Mouse (Mus musculus): ENCODE measurements around the gene Agmat.

Gene Agmat

DNA sequence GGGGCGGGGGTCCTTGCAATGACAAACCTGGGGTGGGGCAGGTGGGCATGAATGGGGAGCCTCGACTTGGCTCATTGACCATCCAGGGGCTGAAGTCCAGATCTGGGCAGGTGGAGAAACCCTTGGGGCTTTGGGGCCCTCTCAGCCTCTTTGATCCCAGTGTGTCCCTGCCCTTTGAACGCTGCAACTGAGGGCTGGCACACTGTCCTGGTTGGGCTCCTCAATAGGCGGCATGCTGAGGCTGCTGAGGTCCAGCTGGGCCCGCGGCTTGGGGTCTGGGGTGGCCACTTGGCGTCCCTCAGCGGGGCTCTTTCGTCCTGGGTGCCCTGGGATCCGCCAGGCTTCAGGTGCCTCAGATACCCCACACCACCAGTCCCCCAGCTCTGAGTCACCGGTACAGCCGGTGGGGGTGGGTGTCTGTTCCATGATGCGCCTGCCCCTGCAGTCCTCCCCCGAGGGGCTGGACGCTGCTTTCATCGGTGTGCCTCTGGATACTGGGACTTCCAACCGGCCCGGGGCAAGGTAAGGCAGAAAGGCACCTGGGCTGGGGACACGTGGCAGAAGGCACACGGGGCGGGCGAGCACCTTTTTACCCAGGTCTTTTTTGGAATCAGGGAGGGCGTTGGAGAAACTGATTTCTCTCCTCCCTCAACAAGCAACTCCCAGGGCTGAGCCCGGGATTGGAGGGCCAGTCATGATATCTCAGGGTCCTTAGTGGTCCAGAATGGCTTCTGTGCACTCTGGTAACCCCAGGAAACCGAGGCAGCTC is at the start of gene Agmat:
TSS of gene Agmat (plus strand) at position 95 of the 769 bp plus-strand sequence.
- DNase-seq (ENCODE audit: low spot score in 2 of 2) = no peak

DNA sequence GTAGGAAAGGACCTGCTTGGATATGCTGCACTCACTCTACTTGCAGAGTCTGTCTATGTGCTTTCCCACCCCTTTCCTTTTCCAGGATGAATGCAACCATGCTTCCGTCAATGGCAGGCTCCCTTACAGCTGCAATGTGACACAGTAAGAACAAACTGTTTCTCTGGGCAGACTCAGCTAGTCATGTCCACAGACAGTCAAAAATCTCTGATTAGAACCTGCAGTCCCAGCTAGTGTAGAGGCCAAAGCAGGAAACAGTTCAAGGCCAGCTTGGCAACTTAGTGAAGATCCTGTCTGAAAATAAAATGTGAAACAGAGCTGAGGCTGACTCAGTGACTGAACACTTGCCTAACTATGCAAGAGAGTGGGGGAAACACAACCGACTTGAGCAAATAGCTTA is 41.8 kb upstream of the Agmat start:
- DNase-seq (ENCODE audit: low spot score in 2 of 2) = no peak

DNA sequence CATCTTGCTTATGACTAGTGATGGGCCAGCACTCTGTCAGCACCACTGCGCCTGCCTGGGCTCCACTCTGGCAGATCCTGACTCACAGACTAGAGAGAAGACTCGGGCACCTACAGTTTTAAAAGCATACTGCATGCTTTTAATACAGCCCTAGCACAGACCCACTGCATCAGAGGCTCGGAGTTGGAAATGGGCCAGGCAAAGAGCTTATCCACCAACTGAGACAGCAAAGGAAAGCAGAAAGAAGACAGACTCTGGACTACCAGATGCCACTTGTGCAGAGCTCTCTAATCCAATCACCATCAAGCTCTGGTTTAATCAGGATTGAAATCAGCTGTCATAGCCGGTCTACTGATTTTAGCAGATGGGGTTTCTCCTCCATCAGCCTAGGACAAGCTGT is 41.1 kb upstream of the Agmat start:
- DNase-seq (ENCODE audit: low spot score in 2 of 2) = no peak

DNA sequence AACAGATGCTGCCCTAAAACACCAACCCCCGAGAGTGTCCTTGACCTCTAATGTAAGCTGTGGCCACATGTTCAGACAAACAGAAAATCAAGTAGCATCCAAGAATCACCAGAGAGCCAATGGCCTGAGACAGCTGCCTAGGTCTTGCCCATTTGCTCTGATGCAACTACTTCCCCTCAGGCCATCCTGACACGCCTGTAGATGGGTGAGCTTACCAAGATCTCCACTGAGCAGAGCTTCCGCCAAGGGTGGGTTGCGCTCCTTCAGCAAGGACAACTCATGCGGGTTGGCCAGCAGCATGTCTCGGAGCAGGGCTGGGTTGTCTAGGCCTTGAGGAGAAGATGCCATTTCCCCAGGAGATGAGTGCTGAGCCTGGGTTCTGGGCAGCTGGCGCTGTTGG is 38.5 kb upstream of the Agmat start:
- no peak for DNase-seq (ENCODE audit: low spot score in 2 of 2)

DNA sequence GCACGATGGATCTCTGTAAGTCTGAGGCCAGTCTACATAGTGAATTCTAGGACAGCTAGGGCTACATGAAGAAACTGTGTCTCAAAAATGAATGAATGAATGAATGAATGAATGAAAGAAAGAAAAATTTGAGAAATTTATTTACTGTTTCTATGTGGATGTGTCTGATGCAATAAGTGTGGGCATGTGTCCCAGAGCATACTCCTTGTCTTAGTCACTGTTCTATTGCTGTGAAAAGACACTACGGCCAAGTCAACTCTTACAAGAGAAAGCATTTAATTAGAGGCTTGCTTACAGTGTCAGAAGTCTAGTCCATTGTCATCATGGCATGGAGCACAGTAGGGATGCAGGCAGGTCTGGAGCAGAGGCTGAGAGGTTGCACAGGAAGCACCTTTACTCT is 37.5 kb upstream of the Agmat start:
- DNase-seq (ENCODE audit: low spot score in 2 of 2) = no peak

DNA sequence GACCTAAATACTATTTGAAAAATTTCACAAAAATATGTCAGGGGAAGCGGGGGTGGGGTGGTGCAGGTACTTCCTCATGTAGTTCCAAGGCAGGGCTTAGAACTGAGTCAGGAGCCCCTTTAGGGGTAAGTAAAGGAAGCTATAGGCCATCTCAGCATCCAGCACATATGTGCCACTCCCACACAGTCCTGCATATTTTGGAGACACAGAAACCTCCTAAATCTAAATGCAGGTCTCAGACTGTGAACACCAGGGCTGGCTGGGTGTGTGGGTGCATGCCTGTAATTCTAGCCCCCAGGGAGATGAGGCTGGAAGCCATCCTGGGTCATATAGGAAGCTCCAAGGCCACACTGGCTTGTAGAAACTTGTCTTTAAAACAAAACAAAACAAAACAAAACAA is 35.2 kb upstream of the Agmat start:
- no peak for DNase-seq (ENCODE audit: low spot score in 2 of 2)

DNA sequence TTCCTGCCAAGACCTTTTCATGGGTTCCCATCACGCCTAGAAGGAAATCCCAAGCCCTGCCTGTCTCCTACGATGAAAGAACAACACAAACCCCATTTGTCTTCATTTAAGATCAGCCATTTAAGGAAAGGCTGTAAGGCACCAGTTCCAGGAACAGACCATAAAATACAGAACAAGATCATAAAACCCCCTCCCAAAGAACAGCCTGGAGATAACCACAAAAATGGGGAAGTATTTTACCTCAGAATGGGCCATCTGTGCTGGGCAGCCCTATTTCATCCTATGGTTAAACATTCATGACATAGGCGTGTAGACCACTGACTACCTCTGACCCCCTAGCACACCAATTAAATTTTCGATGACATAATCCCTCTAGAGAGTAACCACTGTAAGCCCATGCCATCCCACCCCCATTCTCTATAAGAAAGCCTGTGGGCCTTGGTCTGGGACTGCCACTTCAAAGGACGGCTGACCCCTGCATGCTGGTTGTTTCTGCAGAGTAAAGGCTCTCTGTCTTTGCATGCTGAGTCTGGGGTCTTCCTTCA is 32.8 kb upstream of the Agmat start:
- DNase-seq (ENCODE audit: low spot score in 2 of 2) = no peak

DNA sequence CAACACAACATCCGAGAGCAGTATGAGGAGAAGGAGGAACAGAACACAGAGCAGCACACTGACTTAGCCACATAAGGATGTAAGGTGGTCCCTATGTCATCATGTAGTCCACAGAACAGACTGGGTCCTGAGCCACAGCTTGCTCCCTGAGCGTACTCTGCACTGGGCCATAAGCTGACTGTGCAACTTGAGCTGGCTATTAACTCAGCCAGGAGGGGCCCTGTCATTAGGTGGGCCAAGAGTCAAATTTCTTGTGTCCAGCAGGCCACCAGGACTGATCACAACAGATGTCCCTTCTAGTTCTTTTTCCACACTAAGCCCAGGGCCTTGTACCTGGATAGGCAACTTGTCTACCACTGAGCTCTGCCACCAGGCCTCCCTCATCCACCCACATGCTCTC is 31.4 kb upstream of the Agmat start:
- no peak for DNase-seq (ENCODE audit: low spot score in 2 of 2)

DNA sequence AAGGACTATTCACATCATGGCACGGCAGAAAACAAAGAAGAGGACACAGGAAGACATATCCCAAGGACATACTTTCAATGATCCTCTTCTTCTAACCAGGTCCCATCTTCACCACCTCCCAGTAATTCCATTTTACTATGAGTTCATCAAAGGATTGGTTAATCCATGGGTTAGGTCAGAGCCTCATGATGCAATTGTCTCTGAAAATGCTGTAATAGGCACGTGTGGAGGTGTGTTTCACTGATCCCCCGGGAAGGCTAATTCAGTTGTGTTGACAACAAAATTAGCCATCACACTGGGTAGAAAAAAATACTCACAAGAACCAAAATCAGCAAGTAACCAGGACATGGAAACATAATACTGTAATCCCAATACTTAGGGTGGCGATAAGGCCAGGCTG is 28.8 kb upstream of the Agmat start:
- DNase-seq (ENCODE audit: low spot score in 2 of 2) = no peak

DNA sequence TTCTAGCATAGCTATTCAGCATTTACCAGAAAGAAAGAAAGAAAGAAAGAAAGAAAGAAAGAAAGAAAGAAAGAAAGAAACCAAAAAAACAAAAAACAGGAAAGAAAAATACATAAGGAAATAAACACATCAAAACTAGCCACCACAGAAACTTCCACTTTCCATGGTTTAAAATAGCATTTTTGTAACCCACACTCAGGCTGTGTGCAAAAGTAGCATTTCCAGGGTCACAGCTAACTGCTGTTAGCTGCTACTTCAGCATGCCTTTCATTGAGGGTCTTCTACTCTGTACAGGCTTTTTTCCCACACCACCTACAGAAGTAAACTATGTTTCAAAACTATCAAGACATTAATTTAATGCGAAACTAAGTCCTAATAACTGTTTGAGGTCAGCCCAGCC is 27.2 kb upstream of the Agmat start:
- DNase-seq (ENCODE audit: low spot score in 2 of 2) = no peak

DNA sequence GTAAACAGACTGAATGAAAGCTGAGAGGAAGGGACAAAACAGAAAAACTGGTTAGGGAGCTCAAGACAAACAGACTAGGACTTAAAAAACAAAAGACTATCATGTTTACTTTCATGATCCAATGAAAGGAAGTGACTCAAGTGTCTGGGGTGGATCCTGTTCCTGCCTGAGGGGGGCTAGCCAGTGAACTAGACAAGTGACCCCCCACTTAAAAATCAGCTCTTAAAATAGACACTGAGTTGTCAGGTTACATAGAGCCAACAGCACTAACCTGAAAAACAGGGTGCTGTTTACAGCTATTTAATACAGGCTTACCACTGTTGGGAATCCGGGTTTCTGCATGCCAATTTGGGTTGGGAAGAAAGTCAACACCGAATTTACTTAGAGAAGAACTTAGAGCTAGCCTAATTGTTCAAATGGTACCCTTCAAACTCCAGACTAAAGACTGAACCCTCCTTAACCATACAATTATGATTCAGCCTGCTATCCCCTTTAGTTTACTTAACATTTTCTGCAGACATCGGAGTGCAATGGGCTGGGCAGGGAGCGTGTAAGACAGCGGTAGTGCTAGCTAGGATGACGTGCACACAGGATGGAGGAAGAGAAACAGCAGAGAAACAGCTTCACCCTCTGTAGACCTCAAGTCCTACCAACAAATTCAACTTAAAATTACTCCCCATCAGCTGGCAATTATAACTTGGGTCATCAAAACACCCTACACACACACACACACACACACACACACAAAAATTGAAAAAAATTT is 25.5 kb upstream of the Agmat start:
- DNase-seq (ENCODE audit: low spot score in 2 of 2) = no peak

DNA sequence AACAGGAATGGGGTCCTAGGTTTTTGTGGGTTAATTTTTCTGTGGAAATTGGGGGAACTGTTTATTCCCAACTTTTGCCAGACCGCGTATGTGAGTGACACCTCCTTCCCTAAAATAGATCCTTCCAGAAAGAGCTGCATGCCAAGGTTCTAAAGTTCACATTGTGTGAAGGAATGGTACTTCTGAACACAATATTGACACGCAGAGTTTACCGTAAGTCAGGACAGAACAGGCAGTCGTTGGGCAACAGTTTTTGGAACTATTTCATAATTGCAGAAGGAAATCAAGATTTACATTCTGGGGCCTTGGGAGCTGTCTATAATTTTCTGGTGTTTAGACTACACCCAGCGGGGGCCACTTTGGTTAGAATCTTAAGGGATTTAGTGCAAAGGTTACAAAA is 24.5 kb upstream of the Agmat start:
- DNase-seq (ENCODE audit: low spot score in 2 of 2) = no peak

DNA sequence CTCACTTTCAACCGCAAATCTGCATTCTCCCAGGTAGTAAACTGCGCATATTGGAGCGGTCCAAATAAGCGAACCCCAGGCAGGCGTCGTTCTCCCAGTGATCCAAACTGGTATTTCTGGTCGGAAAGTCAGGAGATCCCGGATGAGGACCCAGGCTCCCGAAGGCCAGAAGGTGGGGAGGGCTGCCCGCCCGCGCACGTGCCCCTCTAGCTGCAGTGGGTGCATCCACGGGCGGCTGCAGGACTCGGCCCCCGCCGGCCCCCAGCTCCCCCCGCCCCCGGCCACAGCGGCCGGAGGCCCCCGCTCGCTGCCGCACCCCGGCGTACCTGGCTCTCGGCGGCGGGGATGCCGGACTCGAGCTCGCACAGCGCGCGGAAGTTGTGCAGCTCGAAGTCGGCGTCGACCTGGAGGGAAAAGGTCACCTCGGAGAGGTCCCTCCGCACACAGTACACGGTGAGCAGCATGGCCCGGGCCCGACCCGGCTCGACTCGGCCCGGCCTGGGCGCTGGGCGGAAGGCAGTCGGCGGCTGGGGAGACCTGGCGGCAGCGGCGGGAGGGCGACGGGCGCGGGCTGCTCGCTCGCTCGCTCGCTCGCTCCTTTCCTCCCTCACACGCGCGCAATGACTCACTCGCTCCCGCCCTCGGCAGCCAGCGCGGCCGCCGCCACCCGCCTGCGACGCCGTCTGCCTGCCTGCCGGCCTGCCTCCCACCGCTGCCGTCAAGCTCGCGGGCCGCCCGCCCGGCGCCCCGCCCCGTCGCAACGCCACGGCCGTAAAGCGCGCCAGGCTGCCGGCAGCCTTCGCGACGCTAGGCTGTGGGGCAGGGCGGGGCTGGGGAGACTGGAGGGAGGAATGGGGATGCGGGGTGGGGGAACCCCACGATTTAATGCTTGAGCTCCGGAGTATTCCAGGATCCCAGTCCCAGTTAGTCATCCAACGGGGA is 23.5 kb upstream of the Agmat start, which contains the start of gene Ddi2:
TSS of gene Ddi2 (minus strand) at position 689 of the 942 bp plus-strand sequence.
- peak; percentile 85 to 91 for DNase-seq (ENCODE audit: low spot score in 2 of 2)

DNA sequence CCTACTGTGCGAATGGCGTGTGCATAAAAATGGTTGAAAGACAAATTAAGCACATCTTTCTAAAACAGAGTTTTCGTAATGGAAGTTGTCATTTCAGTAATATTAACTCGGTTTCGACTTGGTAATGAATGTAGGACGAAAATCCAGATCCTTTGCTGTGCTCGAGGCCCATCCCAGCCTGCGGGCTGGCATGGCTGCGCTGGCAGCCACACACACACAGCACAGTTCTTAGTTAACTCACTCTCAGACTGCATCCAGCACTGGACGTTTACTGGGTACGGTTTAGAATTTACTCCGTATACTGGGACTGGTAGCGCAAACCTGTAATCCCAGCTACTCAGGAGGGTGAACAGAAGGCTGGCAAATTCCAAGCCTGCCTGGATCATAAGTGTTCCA is 22.8 kb upstream of the Agmat start:
- no peak for DNase-seq (ENCODE audit: low spot score in 2 of 2)

DNA sequence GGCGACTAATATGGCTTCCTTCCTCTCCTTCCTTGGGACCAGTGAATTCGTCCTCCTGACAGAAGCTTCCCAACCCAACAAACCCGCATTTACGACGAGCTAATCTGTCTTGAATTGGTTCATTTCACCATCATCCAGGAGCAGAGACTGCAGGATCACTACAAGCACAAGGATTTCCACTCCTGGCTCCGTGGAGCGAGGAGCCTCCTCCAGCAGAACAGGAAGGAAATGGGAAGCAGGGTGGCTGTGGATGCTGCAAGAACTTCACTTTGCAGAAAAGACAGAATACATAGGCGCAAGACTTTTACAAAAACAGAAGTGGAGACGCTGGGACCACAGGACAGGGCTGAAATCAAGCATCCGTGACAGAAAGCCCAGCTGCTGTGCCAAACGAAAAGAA is 21.9 kb upstream of the Agmat start:
- DNase-seq (ENCODE audit: low spot score in 2 of 2) = no peak

DNA sequence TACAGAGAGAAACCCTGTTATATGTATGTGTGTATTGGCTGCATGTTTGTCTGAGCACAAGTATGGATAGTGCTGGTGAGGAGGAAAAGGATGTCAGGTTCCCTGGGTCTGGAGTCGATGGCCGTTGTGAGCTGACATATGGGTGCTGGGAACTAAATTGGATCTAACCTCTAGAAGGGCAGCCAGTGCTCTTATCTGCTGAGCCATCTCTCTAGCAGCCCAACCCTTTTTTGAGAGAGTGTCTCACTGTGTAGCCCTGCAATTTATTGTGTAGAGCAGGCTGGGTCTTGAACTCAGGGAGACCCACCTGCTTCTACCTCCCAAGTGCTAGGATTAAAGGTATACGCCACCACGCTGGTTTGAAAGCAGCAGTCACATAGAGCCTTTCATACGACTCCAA is 21.2 kb upstream of the Agmat start:
- DNase-seq (ENCODE audit: low spot score in 2 of 2) = no peak

DNA sequence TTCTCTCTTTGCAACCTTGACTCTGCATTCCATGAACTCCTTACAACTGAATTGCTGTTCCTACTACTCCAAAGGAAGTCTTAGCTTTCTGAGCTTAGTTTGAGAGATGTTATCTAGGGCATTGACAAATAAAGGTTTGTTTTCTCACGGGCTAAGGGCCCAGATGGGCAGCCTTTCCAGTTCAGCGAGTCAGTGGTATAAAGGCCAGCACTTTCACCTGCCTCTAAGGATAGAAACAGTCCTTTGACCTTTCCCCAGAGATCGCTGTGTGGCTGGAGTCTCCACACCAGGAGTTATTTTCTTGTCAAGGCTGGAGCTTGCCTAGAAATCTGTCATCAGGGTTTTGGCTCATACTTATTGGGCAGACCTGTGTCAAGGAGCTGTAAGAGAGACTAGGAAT is 20.7 kb upstream of the Agmat start:
- no peak for DNase-seq (ENCODE audit: low spot score in 2 of 2)

DNA sequence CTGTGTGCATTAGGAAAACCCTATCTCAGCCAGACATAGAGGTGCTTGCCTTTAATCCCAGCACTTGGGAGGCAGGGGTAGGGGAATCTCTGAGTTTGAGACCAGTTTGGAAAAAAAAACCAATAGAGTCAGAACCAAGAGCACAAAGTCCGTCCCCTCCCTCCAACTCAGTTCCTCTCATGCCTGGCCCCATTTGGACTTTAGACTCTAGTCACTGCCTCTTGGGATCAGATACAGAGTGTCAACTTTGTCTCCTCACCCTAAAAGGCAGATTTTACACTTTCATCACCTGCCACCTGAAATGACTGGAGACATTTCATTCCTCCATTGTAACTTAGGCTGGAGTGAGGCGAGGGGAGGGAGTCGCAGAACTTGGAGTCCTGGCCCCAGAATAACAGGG is 17.2 kb upstream of the Agmat start:
- DNase-seq (ENCODE audit: low spot score in 2 of 2) = no peak

DNA sequence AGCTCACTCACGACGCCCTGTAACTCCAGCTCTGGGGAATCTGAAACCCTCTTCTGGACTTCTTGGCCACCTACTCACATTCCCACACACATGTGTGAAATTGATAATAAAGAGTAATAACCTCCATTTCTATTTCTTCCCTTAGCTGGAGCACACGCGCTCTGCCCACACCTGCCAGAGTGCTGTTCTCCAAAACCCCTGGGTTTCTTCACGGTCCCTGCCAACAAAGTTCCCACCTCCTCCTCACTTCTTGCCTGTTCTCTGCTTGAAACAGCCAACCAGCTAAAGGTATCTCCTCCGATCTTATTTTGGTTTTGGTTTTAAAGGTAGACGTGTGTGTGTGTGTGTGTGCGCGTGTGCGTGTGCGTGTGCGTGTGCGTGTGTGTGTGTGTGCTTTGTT is 16.1 kb upstream of the Agmat start:
- DNase-seq (ENCODE audit: low spot score in 2 of 2) = no peak

DNA sequence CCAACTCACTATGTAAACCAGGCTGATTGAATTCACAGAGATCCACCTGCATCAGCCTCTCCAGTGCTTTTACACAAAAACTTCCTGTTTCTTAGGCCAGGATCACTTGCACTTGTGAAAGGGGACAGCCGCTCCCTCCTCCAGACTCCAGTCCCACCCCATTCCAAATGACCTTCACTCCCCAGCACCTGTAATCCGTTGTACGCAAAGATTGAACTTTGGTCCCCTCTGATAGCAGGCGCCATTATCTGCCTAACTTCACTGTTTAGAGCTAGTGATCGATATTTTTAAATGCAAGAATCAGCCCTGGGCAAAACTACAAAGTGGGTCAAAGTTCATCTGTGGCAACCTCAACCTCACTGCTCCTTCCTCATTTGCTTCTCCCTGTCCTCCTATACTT is 14.7 kb upstream of the Agmat start:
- DNase-seq (ENCODE audit: low spot score in 2 of 2) = no peak

DNA sequence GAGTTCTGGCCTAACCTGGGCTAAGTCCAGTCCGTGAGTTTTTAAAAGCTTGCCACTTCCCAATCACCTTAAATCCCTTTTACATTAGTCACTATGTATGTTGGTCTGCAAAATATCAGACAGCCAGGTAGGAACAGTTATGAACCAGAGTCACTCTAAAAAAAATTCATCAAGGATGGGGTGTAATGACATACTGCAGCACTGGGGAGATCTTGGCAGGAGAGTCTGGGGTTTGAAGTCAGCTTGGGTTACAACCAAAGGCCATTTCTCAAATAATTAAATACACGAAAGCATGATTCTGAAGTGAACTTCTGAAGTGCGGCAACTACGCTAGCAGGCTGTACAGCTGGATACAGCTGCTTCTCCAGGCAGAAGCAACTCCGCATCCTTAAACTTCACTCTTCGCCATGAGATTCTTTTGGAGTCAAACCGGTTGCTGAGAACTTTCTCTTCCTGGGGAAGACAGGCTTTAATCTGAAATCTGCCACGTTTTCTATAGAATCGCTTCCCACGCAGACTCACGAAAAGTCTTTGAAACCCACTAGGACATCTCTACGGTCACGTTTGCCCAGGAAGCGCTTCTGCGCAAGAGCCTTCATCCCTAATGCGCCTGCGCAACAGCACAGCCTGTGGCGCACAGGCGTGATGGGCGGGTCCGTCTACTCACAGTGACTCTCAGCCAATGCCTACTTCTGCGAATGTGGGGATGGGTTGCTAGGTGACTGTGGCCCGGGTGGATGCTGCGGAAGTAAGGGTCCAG is 11.8 kb upstream of the Agmat start:
- peak; percentile 74 to 75 for DNase-seq (ENCODE audit: low spot score in 2 of 2)

All from spleen, postnatal 14 days (tissue).